Mouse (Mus musculus): ENCODE measurements at regions not wholly inside any gene's neighbourhood (a gene's known extent, or its start where the extent isn't known, plus 50 kb on each side); places are given as distances from the start of the nearest gene placed in this dataset.

- Histone ChIP-seq H3K4me3 (ENCODE audit: low read depth, low read length) (peak overlapping the region; percentile 45), H3K9me3 (replicated peaks; ENCODE audit: control insufficient read depth, low read length) (no peaks in the 10 kb centered on the region), H3K9ac (ENCODE audit: low read depth, low read length) (peak overlapping the region; percentile 67; the same call in 1 of the 2 replicates), H3K27ac (ENCODE audit: low read depth, low read length) (no peak overlapping the region), H3K4me1 (ENCODE audit: control insufficient read depth, insufficient read depth, low read length) (peaks cover 12% of the 10 kb centered on the region; the same call in 1 of the 2 replicates), H3K36me3 (ENCODE audit: control insufficient read depth, insufficient read depth, low read length) (no peaks in the 10 kb centered on the region), H3K4me2 (peak overlapping the region; percentile 95), H3K27me3 (ENCODE audit: control insufficient read depth, insufficient read depth, low read length) (peaks cover 19% of the 10 kb centered on the region)
- 17% methylated on average over 14 of the region's 14 CpGs for WGBS (ENCODE audit: insufficient replicate concordance)
- ATAC-seq (replicated peaks; ENCODE audit: insufficient number of reproducible peaks, low FRiP score, low TSS enrichment), result no peak
Measured at GRCm38 (mm10) chr5:118331286-118331607, 86.2 kb downstream of the 2410131K14Rik start.

- 0 out of 2 replicates have a peak, but pooled peaks have one; percentile 36 for ATAC-seq (replicated peaks; ENCODE audit: insufficient number of reproducible peaks, low FRiP score, low TSS enrichment)
- Histone ChIP-seq H3K36me3 (ENCODE audit: control insufficient read depth, insufficient read depth, low read length) (no peaks in the 10 kb centered on the region), H3K27me3 (ENCODE audit: control insufficient read depth, insufficient read depth, low read length) (peaks cover 19% of the 10 kb centered on the region)
Measured at GRCm38 (mm10) chr5:118331608-118332394, 86.8 kb downstream of the 2410131K14Rik start.

GRCm38 (mm10) chr5:118334054-118334453 is 89.0 kb downstream of the 2410131K14Rik start:
- Histone ChIP-seq H3K4me1 (ENCODE audit: control insufficient read depth, insufficient read depth, low read length) (peaks cover 7% of the 10 kb centered on the region; the same call in 1 of the 2 replicates), H3K4me3 (ENCODE audit: low read depth, low read length) (no peak overlapping the region), H3K36me3 (ENCODE audit: control insufficient read depth, insufficient read depth, low read length) (no peaks in the 10 kb centered on the region), H3K27ac (ENCODE audit: low read depth, low read length) (no peak overlapping the region), H3K4me2 (no peak overlapping the region), H3K9ac (ENCODE audit: low read depth, low read length) (no peak overlapping the region), H3K9me3 (replicated peaks; ENCODE audit: control insufficient read depth, low read length) (no peaks in the 10 kb centered on the region), H3K27me3 (ENCODE audit: control insufficient read depth, insufficient read depth, low read length) (peaks cover 9% of the 10 kb centered on the region)
- ATAC-seq (replicated peaks; ENCODE audit: insufficient number of reproducible peaks, low FRiP score, low TSS enrichment), result no peak
- 86% methylated on average over 2 of the region's 2 CpGs for WGBS (ENCODE audit: insufficient replicate concordance)

More at GRCm38 (mm10) chr5:118331608-118332394, 86.8 kb downstream of the 2410131K14Rik start:
- Histone ChIP-seq H3K4me2 (peak overlapping the region; percentile 95), H3K9ac (ENCODE audit: low read depth, low read length) (peak overlapping the region; percentile 67), H3K9me3 (replicated peaks; ENCODE audit: control insufficient read depth, low read length) (no peaks in the 10 kb centered on the region), H3K4me1 (ENCODE audit: control insufficient read depth, insufficient read depth, low read length) (peaks cover 11% of the 10 kb centered on the region; the same call in 1 of the 2 replicates), H3K4me3 (ENCODE audit: low read depth, low read length) (peak overlapping the region; percentile 45), H3K27ac (ENCODE audit: low read depth, low read length) (peak overlapping the region; percentile 70)
- WGBS (ENCODE audit: insufficient replicate concordance), result under 1% methylated on average over 32 of the region's 32 CpGs

DNA sequence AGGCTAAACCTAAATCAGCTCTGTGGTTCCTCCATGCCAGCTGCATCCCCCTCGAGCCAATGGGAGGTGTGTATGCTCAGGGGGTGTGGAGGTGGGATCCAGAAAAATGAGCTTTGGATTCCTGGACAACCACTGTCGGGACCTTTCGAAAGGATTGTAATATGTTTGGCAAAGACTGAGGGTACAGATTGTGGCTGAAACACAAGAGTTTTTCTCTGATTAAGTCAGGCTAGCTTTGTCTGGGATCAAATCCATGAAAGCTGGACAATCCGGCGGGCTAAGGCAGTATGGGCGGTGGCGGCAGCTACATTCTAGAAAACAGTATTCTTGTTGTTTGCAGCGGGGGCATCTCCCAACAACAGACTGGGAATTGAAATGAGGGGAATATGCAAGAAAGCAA is 93.2 kb downstream of the 2410131K14Rik start:
- no peak overlapping the region for H3K4me2 ChIP-seq
- ATAC-seq (replicated peaks; ENCODE audit: insufficient number of reproducible peaks, low FRiP score, low TSS enrichment), result no peak
- 89% methylated on average over 8 of the region's 8 CpGs for WGBS (ENCODE audit: insufficient replicate concordance)

DNA sequence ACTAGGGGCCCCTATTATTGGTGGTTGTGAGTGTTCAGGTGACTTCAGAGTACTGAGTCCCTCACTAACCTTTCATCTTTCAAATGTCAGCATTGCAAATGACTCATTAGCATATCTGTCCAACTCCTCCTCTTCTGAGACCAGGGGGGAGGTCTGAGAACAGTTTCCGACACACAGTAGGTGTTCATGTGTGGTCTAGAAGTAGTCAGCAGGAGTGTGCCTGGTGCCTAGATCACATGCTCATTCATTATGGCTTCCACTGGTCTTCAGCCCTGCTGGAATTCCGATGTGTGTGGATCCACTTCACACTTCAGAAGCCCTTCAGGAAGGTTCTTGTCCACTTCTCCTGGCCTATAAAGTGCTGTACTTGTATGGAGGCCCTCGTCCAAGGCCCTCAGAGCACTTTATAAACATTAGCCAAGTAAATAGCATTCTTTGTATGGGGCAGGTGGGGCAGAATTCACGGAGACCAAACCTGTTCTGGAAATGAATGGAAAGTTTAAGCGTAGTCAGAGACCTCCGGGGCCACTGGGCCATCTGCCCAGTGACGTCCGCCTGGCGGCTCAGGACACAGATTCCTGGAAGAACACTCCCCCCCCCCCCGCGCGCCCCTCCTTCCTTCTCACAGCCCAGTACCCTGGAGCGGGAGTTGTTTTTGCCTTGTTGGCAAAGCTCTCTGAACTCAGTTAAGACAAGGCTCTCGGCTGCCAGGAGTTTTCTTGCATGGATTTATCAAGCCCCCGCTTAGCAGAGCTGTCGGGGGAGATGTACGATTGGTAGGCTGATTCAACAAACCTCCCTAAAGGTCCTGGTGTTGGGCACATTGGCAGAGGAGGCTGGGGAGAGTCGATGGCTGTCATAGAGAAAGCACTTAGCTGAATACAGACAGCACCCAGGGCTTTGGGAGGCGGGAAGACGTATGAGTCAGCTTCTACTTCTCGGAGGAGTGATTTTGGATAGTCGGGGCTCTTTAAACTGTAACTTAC is 94.9 kb downstream of the 2410131K14Rik start:
- Histone ChIP-seq H3K36me3 (ENCODE audit: control insufficient read depth, insufficient read depth, low read length) (no peaks in the 10 kb centered on the region), H3K4me1 (ENCODE audit: control insufficient read depth, insufficient read depth, low read length) (peaks cover 16% of the 10 kb centered on the region), H3K27ac (ENCODE audit: low read depth, low read length) (no peak overlapping the region), H3K4me2 (0 out of 2 replicates have a peak overlapping the region, but pooled peaks have one; percentile 6), H3K4me3 (ENCODE audit: low read depth, low read length) (no peak overlapping the region), H3K9ac (ENCODE audit: low read depth, low read length) (no peak overlapping the region), H3K27me3 (ENCODE audit: control insufficient read depth, insufficient read depth, low read length) (no peaks in the 10 kb centered on the region), H3K9me3 (replicated peaks; ENCODE audit: control insufficient read depth, low read length) (no peaks in the 10 kb centered on the region)
- WGBS (ENCODE audit: insufficient replicate concordance), result 39% methylated on average over 22 of the region's 22 CpGs
- ATAC-seq (replicated peaks; ENCODE audit: insufficient number of reproducible peaks, low FRiP score, low TSS enrichment), result no peak

More for the DNA sequence above, 93.2 kb downstream of the 2410131K14Rik start:
- no peak overlapping the region for H3K9ac ChIP-seq (ENCODE audit: low read depth, low read length)
- no peak overlapping the region for H3K27ac ChIP-seq (ENCODE audit: low read depth, low read length)
- no peaks in the 10 kb centered on the region for H3K9me3 ChIP-seq (replicated peaks; ENCODE audit: control insufficient read depth, low read length)
- H3K4me3 ChIP-seq (ENCODE audit: low read depth, low read length), result no peak overlapping the region
- no peaks in the 10 kb centered on the region for H3K27me3 ChIP-seq (ENCODE audit: control insufficient read depth, insufficient read depth, low read length)
- H3K36me3 ChIP-seq (ENCODE audit: control insufficient read depth, insufficient read depth, low read length), result no peaks in the 10 kb centered on the region
- H3K4me1 ChIP-seq (ENCODE audit: control insufficient read depth, insufficient read depth, low read length), result peaks cover 8% of the 10 kb centered on the region

DNA sequence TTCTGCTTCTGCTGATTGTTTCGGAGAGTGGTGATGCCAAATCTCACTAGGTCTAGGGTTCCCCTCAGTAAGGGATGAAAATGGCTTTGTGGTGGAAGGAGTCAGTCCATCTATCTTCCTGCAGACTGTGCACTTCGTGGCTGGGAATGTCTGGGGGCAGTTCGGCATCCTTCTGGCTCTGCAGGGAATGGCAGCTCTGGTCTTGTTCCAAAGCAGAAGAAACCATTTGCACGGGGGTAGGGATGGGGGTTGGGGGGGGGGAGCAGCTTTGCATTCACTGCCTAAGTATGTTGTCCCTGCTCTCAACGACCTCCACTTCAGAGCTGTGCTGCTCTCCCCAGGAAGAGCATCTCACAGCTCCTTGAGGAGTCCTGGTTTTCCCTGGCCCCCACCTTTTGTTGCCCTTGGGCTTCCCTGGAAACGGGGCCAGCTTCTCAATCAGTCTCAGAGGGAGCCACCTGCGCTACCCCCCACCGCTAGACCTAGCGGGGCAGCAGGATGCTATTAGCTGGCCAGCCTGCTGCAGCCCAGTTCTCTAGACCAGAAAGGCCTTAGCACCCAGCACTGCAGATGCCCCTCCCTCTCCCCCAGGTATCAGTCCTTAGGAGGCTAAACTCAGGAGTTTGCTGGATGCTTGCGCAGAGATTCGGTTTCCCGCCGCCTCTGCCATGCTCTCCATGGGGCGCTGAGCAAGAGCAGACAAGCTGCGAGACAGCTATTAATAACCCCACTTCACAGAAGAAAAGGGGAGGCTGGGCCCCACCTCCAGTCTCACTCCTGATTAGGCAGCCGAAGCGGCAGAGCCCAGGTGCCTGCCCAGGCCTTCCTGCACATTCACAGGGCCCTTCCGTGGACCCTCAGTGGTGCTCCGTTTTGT is 98.7 kb downstream of the 2410131K14Rik start:
- Histone ChIP-seq H3K4me3 (ENCODE audit: low read depth, low read length) (peak overlapping the region; percentile 12; the same call in 1 of the 2 replicates), H3K9me3 (replicated peaks; ENCODE audit: control insufficient read depth, low read length) (no peaks in the 10 kb centered on the region), H3K4me2 (peak overlapping the region; percentile 59), H3K36me3 (ENCODE audit: control insufficient read depth, insufficient read depth, low read length) (no peaks in the 10 kb centered on the region), H3K9ac (ENCODE audit: low read depth, low read length) (peak overlapping the region; percentile 54; the same call in 1 of the 2 replicates), H3K27me3 (ENCODE audit: control insufficient read depth, insufficient read depth, low read length) (no peaks in the 10 kb centered on the region), H3K27ac (ENCODE audit: low read depth, low read length) (peak overlapping the region; percentile 68; the same call in 1 of the 2 replicates), H3K4me1 (ENCODE audit: control insufficient read depth, insufficient read depth, low read length) (peaks cover 16% of the 10 kb centered on the region)
- WGBS (ENCODE audit: insufficient replicate concordance), result 12% methylated on average over 19 of the region's 19 CpGs
- 0 out of 2 replicates have a peak, but pooled peaks have one; percentile 19 for ATAC-seq (replicated peaks; ENCODE audit: insufficient number of reproducible peaks, low FRiP score, low TSS enrichment)

GRCm38 (mm10) chr5:118345226-118345625 is 100.2 kb downstream of the 2410131K14Rik start:
- H3K9ac ChIP-seq (ENCODE audit: low read depth, low read length), result no peak overlapping the region
- H3K36me3 ChIP-seq (ENCODE audit: control insufficient read depth, insufficient read depth, low read length), result no peaks in the 10 kb centered on the region
- peaks cover 10% of the 10 kb centered on the region for H3K4me1 ChIP-seq (ENCODE audit: control insufficient read depth, insufficient read depth, low read length)
- WGBS (ENCODE audit: insufficient replicate concordance), result 81% methylated on average over 3 of the region's 3 CpGs
- no peaks in the 10 kb centered on the region for H3K9me3 ChIP-seq (replicated peaks; ENCODE audit: control insufficient read depth, low read length)
- H3K4me3 ChIP-seq (ENCODE audit: low read depth, low read length), result no peak overlapping the region
- no peaks in the 10 kb centered on the region for H3K27me3 ChIP-seq (ENCODE audit: control insufficient read depth, insufficient read depth, low read length)
- no peak overlapping the region for H3K4me2 ChIP-seq
- H3K27ac ChIP-seq (ENCODE audit: low read depth, low read length), result no peak overlapping the region
- ATAC-seq (replicated peaks; ENCODE audit: insufficient number of reproducible peaks, low FRiP score, low TSS enrichment), result no peak

Measured in heart, embryonic 11.5 days (tissue).